Mouse (Mus musculus): ENCODE results near the gene Rapsn.

The Rapsn gene

GRCm38 (mm10) chr2:91064211-91064610, 28.8 kb downstream of the Rapsn start:
- H3K36me3 ChIP-seq (ENCODE audit: control insufficient read depth, insufficient read depth, low read length, poor library complexity, severe bottlenecking), result peaks cover 9% of the 10 kb centered on the region

GRCm38 (mm10) chr2:91065544-91065943, 30.1 kb downstream of the Rapsn start:
- no peaks in the 10 kb centered on the region for H3K27me3 ChIP-seq (ENCODE audit: control insufficient read depth, insufficient read depth, low read length, poor library complexity, severe bottlenecking)
- H3K36me3 ChIP-seq (ENCODE audit: control insufficient read depth, insufficient read depth, low read length, poor library complexity, severe bottlenecking), result peaks cover 9% of the 10 kb centered on the region
- peak; percentile 72 for DNase-seq (ENCODE audit: low read depth, low spot score)

More at GRCm38 (mm10) chr2:91064211-91064610, 28.8 kb downstream of the Rapsn start:
- no peak for DNase-seq (ENCODE audit: low read depth, low spot score)
- no peaks in the 10 kb centered on the region for H3K27me3 ChIP-seq (ENCODE audit: control insufficient read depth, insufficient read depth, low read length, poor library complexity, severe bottlenecking)

- Histone ChIP-seq H3K36me3 (ENCODE audit: control insufficient read depth, insufficient read depth, low read length, poor library complexity, severe bottlenecking) (peaks cover 9% of the 10 kb centered on the region), H3K27me3 (ENCODE audit: control insufficient read depth, insufficient read depth, low read length, poor library complexity, severe bottlenecking) (no peaks in the 10 kb centered on the region)
- no peak for DNase-seq (ENCODE audit: low read depth, low spot score)
These were observed 31.0 kb downstream of the Rapsn start for GRCm38 (mm10) chr2:91066455-91066854.

- no peak for DNase-seq (ENCODE audit: low read depth, low spot score)
- Histone ChIP-seq H3K36me3 (ENCODE audit: control insufficient read depth, insufficient read depth, low read length, poor library complexity, severe bottlenecking) (peaks cover 3% of the 10 kb centered on the region), H3K27me3 (ENCODE audit: control insufficient read depth, insufficient read depth, low read length, poor library complexity, severe bottlenecking) (no peaks in the 10 kb centered on the region)
These were observed 32.9 kb downstream of the Rapsn start for GRCm38 (mm10) chr2:91068162-91068871.

GRCm38 (mm10) chr2:91068872-91069165, 33.4 kb downstream of the Rapsn start:
- H3K27me3 ChIP-seq (ENCODE audit: control insufficient read depth, insufficient read depth, low read length, poor library complexity, severe bottlenecking), result no peaks in the 10 kb centered on the region

GRCm38 (mm10) chr2:91069306-91070000, 34.0 kb downstream of the Rapsn start:
- no peaks in the 10 kb centered on the region for H3K36me3 ChIP-seq (ENCODE audit: control insufficient read depth, insufficient read depth, low read length, poor library complexity, severe bottlenecking)
- no peaks in the 10 kb centered on the region for H3K27me3 ChIP-seq (ENCODE audit: control insufficient read depth, insufficient read depth, low read length, poor library complexity, severe bottlenecking)
- DNase-seq (ENCODE audit: low read depth, low spot score), result no peak

More at GRCm38 (mm10) chr2:91068872-91069165, 33.4 kb downstream of the Rapsn start:
- H3K36me3 ChIP-seq (ENCODE audit: control insufficient read depth, insufficient read depth, low read length, poor library complexity, severe bottlenecking), result peaks cover 2% of the 10 kb centered on the region
- DNase-seq (ENCODE audit: low read depth, low spot score), result no peak

- Histone ChIP-seq H3K36me3 (ENCODE audit: control insufficient read depth, insufficient read depth, low read length, poor library complexity, severe bottlenecking) (no peaks in the 10 kb centered on the region), H3K27me3 (ENCODE audit: control insufficient read depth, insufficient read depth, low read length, poor library complexity, severe bottlenecking) (no peaks in the 10 kb centered on the region)
- peak; percentile 96 for DNase-seq (ENCODE audit: low read depth, low spot score)
These were observed 34.8 kb downstream of the Rapsn start, which contains the start of gene Slc39a13 for GRCm38 (mm10) chr2:91070076-91070800. Gene Slc39a13 (minus strand): TSS chr2:91070417.

- Histone ChIP-seq H3K27me3 (ENCODE audit: control insufficient read depth, insufficient read depth, low read length, poor library complexity, severe bottlenecking) (no peaks in the 10 kb centered on the region), H3K36me3 (ENCODE audit: control insufficient read depth, insufficient read depth, low read length, poor library complexity, severe bottlenecking) (no peaks in the 10 kb centered on the region)
- DNase-seq (ENCODE audit: low read depth, low spot score), result no peak
These were observed 35.6 kb downstream of the Rapsn start for GRCm38 (mm10) chr2:91071059-91071458.

GRCm38 (mm10) chr2:91072092-91072491, 36.7 kb downstream of the Rapsn start:
- no peaks in the 10 kb centered on the region for H3K27me3 ChIP-seq (ENCODE audit: control insufficient read depth, insufficient read depth, low read length, poor library complexity, severe bottlenecking)
- DNase-seq (ENCODE audit: low read depth, low spot score), result no peak
- no peaks in the 10 kb centered on the region for H3K36me3 ChIP-seq (ENCODE audit: control insufficient read depth, insufficient read depth, low read length, poor library complexity, severe bottlenecking)

- Histone ChIP-seq H3K36me3 (ENCODE audit: control insufficient read depth, insufficient read depth, low read length, poor library complexity, severe bottlenecking) (no peaks in the 10 kb centered on the region), H3K27me3 (ENCODE audit: control insufficient read depth, insufficient read depth, low read length, poor library complexity, severe bottlenecking) (no peaks in the 10 kb centered on the region)
- DNase-seq (ENCODE audit: low read depth, low spot score), result no peak
These were observed 42.5 kb downstream of the Rapsn start for GRCm38 (mm10) chr2:91077957-91078313.

- peak; percentile 69 for DNase-seq (ENCODE audit: low read depth, low spot score)
- no peaks in the 10 kb centered on the region for H3K27me3 ChIP-seq (ENCODE audit: control insufficient read depth, insufficient read depth, low read length, poor library complexity, severe bottlenecking)
- H3K36me3 ChIP-seq (ENCODE audit: control insufficient read depth, insufficient read depth, low read length, poor library complexity, severe bottlenecking), result no peaks in the 10 kb centered on the region
These were observed 43.0 kb downstream of the Rapsn start for GRCm38 (mm10) chr2:91078314-91079025.

- no peak for DNase-seq (ENCODE audit: low read depth, low spot score)
- Histone ChIP-seq H3K27me3 (ENCODE audit: control insufficient read depth, insufficient read depth, low read length, poor library complexity, severe bottlenecking) (no peaks in the 10 kb centered on the region), H3K36me3 (ENCODE audit: control insufficient read depth, insufficient read depth, low read length, poor library complexity, severe bottlenecking) (no peaks in the 10 kb centered on the region)
These were observed 43.6 kb downstream of the Rapsn start for GRCm38 (mm10) chr2:91079026-91079384.

- peak; percentile 29 for DNase-seq (ENCODE audit: low read depth, low spot score)
- Histone ChIP-seq H3K36me3 (ENCODE audit: control insufficient read depth, insufficient read depth, low read length, poor library complexity, severe bottlenecking) (no peaks in the 10 kb centered on the region), H3K27me3 (ENCODE audit: control insufficient read depth, insufficient read depth, low read length, poor library complexity, severe bottlenecking) (no peaks in the 10 kb centered on the region)
These were observed 45.5 kb downstream of the Rapsn start for GRCm38 (mm10) chr2:91080784-91081513.

Measured in splenic B cell, adult 2 months (primary cell).